Mouse (Mus musculus) kidney, postnatal 25 days (tissue): ENCODE data around the gene Fam189a1.
A peak's percentile ranks its signal among the peaks of the same experiment; 100 is the strongest.

ENCODE experiments used
- DNase-seq, 2 experiments: peaks; one replicate each; pipeline ENCODE4 v3.0.0; 2021; ENCODE audit warnings: mixed read lengths in 2 of 2

Fam189a1 gene

DNA sequence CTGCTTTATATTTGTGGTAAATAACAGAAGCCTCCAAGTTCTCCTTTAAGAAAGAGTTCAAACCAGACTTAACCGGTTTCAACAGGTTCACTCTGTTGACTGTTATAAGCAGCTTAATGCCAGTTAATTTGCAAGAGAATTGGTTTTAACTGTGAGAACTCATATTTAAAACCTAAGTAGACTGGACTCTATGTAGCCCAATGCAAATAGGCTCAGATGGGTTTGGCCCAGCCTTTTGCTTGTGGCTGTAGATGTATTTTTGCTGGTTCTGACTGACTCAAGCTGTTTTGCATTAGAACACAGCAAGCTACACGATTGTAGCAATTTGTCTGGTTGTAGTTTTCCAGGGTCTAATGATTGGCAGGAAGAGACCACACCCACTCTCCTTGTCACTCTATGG lies 440.1 kb downstream of the Fam189a1 start:
- peak in 1 of 2 experiments; percentile 7 for DNase-seq

- no peak for DNase-seq
Measured at GRCm38 (mm10) chr7:64709520-64710262, 446.7 kb downstream of the Fam189a1 start.

GRCm38 (mm10) chr7:64708176-64708575 lies 448.2 kb downstream of the Fam189a1 start:
- no peak for DNase-seq
